Mouse (Mus musculus): Measurements from ENCODE around the gene Cav2.

DNA sequence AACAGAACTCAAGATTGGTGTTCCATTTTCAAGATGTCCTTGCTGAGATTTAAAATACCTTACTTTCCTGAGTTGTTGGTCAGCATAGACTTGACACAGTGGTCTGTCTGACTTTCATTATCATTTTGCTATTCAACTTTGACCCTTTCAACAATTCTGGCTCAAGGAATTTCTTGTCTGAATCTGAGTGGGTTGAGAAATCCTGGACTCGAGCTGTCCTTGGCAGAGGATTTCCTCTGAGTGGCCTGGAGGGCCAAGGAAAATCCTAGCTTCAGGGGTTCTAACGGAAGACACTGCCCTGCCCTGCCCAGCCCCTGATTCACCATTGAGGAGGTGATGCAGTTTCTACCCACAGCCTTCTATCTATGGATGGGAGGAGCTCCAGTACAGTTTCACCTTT lies 27.7 kb downstream of the Cav2 start:
- no peak for TF ChIP-seq CTCF (IDR thresholded peaks at IDR 0.05; ENCODE audit: control insufficient read depth, insufficient read depth, low read length)
- TF ChIP-seq POLR2A (IDR thresholded peaks at IDR 0.05; ENCODE audit: borderline replicate concordance, control insufficient read depth, low read depth, low read length), result no peak

Data from bone marrow, adult 2 months (tissue).